Mouse (Mus musculus) stomach, postnatal 0 days (tissue): ENCODE measurements around the gene Vps9d1. TPM values are rescaled to one million over a fixed set of nuclear protein-coding genes. Genes with fewer than 3 reads are reported as not detected.
"Not testable (repeated sequence)": the region's sequence is repeated elsewhere in the genome, so short reads cannot be mapped to it uniquely, and the experiment has no call there.

Source experiments
- ATAC-seq: fragments of 200-750 bp; cut with Nextera tagmentation; 2 replicates; pipeline ENCODE4 v1.8.0; 2017; ENCODE audit not compliant: low FRiP score, low TSS enrichment
- DNase-seq: peaks from one replicate; pipeline ENCODE4 v3.0.0-alpha.2; 2016; ENCODE audit warnings: low spot score
- H3K27ac ChIP-seq: fragments of 300-500 bp; sonication (generic); replicated peaks from 2 replicates; pipeline ENCODE4 v1.5.1; 2014; ENCODE audit warnings: mild to moderate bottlenecking, control low read depth
- H3K27me3 ChIP-seq: fragments of 300-500 bp; sonication (generic); 2 replicates; pipeline ENCODE4 v1.6.1; 2014; ENCODE audit warnings: low read length; ENCODE audit not compliant: control insufficient read depth, insufficient read depth
- H3K36me3 ChIP-seq: fragments of 300-500 bp; sonication (generic); 2 replicates; pipeline ENCODE4 v1.6.1; 2014; ENCODE audit warnings: low read length, mixed read lengths; ENCODE audit not compliant: control insufficient read depth, insufficient read depth
- H3K4me1 ChIP-seq: fragments of 300-500 bp; sonication (generic); replicated peaks from 2 replicates; pipeline ENCODE4 v1.6.1; 2014; ENCODE audit warnings: antibody characterized with exemption; ENCODE audit not compliant: control insufficient read depth, insufficient read depth
- H3K4me2 ChIP-seq: fragments of 300-500 bp; sonication (generic); replicated peaks from 2 replicates; pipeline ENCODE4 v1.6.1; 2014; ENCODE audit warnings: low read depth, mild to moderate bottlenecking, control low read depth, moderate library complexity
- H3K4me3 ChIP-seq: fragments of 300-500 bp; sonication (generic); 2 replicates; pipeline ENCODE4 v1.5.1; 2014; ENCODE audit warnings: low read depth, low read length, control low read depth
- H3K9ac ChIP-seq: fragments of 300-500 bp; sonication (generic); 2 replicates; pipeline ENCODE4 v1.6.1; 2014; ENCODE audit warnings: mild to moderate bottlenecking, low read length, control low read depth, mixed read lengths
- H3K9me3 ChIP-seq: fragments of 300-500 bp; sonication (generic); 2 replicates; pipeline ENCODE4 v1.6.1; 2016; ENCODE audit warnings: low read length; ENCODE audit not compliant: control insufficient read depth
- CTCF ChIP-seq: IDR thresholded peaks from 2 replicates; pipeline ENCODE4 v1.5.1; 2016; ENCODE audit warnings: antibody characterized with exemption, low read depth, mild to moderate bottlenecking, moderate library complexity
- EP300 ChIP-seq: optimal IDR thresholded peaks from 2 replicates; pipeline ENCODE3; 2016; ENCODE audit warnings: antibody characterized with exemption
- WGBS: fragments of 180-500 bp; shearing (Covaris S2); extraction: QIAGEN DNeasy Blood & Tissue Kit; methylation state at CpG from one replicate; pipeline ENCODE4 v1.1.7; 2014; 5-methylcytosine and 5-hydroxymethylcytosine counted together
- polyA plus RNA-seq: library from polyadenylated mRNA; unstranded; fragments of >200 nt; fragmentation: Nextera tagmentation; extraction: Ambion mirVana; gene quantifications from 2 replicates; pipeline ENCODE4 v1.2.1, GENCODE M21; 2015

The Vps9d1 gene
- polyA plus RNA-seq, 1 experiment from 2014 or later: 10.3 TPM

DNA sequence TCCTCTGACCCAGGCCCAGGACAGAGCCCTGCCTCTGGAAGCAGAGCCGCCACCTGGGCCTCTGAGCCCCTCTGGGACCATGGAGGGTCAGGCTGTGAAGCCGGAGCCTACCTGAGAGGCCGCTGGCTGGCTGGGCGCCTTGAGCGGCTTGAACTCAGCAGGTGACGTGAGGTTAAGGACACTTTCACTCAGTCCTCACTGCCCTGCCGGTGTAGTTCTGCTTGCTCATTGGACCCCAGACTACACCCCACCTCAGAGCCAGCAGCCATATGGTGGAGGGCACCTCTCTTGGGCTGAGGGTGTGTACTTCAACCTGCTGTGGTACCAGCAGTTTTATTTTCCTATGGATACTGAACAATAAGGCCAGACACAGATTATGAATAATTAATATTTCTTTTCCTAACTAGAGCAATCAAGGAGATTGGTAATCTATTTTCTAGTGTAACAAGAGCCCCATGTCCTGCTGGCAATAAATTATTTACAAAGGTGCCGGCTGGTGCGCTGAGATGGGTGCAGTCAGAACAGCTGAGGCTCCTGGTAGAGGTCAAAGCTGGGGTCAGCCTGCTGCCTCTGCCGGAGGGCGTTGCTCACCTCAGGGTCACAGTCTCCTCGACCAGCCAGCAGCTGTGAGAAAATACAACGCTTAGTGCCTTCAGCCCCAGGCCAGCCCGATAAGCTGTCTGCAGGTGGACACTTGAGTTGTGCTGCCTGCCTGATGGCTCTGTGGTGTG, 13.9 kb upstream of the Vps9d1 start:
- no peak overlapping the region for H3K4me2 ChIP-seq
- H3K9ac ChIP-seq: no peak overlapping the region
- H3K27me3 ChIP-seq: no peaks in the 10 kb centered on the region
- no peaks in the 10 kb centered on the region for H3K9me3 ChIP-seq
- no peak overlapping the region for H3K4me3 ChIP-seq
- DNase-seq: no peak
- no peaks in the 10 kb centered on the region for H3K4me1 ChIP-seq
- peak; percentile 15; the same call in 1 of the 2 replicates for ATAC-seq
- WGBS: 76% methylated on average over 14 of the region's 14 CpGs
- peaks cover 33% of the 10 kb centered on the region for H3K36me3 ChIP-seq
- H3K27ac ChIP-seq: no peak overlapping the region
- TF ChIP-seq EP300: no peak
- TF ChIP-seq CTCF: no peak

DNA sequence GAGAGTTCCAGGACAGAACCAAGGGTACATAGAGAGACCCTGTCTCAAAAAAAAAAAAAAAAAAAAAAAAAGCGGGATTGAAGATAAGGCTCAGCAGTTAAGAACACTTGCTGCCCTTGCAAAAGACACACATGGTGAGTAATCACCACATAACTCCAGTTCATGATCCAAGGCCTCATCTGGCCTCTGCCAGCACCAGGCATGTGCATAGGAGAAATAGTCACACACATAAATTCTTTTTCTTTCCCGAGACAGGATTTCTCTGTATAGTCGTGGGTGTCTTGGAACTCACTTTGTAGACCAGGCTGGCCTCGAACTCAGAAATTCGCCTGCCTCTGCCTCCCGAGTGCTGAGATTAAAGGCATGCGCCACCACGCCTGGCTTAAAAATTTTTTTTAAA, 3.4 kb upstream of the Vps9d1 start:
- DNase-seq, H3K9me3 ChIP-seq, H3K27me3 ChIP-seq, H3K4me1 ChIP-seq, ATAC-seq, H3K27ac ChIP-seq, H3K9ac ChIP-seq, H3K4me2 ChIP-seq, H3K4me3 ChIP-seq: not testable (repeated sequence)
- H3K36me3 ChIP-seq: peaks cover 28% of the 10 kb centered on the region
- 90% methylated on average over 8 of the region's 8 CpGs for WGBS

- H3K9ac ChIP-seq: no peak overlapping the region
- no peaks in the 10 kb centered on the region for H3K9me3 ChIP-seq
- H3K27ac ChIP-seq: no peak overlapping the region
- no peak overlapping the region for H3K4me2 ChIP-seq
- peaks cover 28% of the 10 kb centered on the region for H3K36me3 ChIP-seq
- DNase-seq (no peak), ATAC-seq (no peak)
- H3K27me3 ChIP-seq: no peaks in the 10 kb centered on the region
- TF ChIP-seq EP300: no peak
- no peak for TF ChIP-seq CTCF
- WGBS: 89% methylated on average over 3 of the region's 3 CpGs
- H3K4me1 ChIP-seq: no peaks in the 10 kb centered on the region; the same call in none of the 2 replicates
- no peak overlapping the region for H3K4me3 ChIP-seq
Observed at GRCm38 (mm10) chr8:123257114-123257513, 3.0 kb upstream of the Vps9d1 start.

- no peaks in the 10 kb centered on the region for H3K9me3 ChIP-seq
- no peaks in the 10 kb centered on the region; the same call in none of the 2 replicates for H3K4me1 ChIP-seq
- peaks cover 29% of the 10 kb centered on the region for H3K36me3 ChIP-seq
- TF ChIP-seq EP300: no peak
- peak; percentile 49 for TF ChIP-seq CTCF
- H3K27ac ChIP-seq: no peak overlapping the region
- no peak for DNase-seq
- H3K27me3 ChIP-seq: no peaks in the 10 kb centered on the region
- peak overlapping the region; percentile 94 for H3K4me2 ChIP-seq
- H3K9ac ChIP-seq: peak overlapping the region; percentile 96
- no peak for ATAC-seq
- peak overlapping the region; percentile 97 for H3K4me3 ChIP-seq
- 63% methylated on average over 6 of the region's 6 CpGs for WGBS
Observed at GRCm38 (mm10) chr8:123255170-123255569, 1.0 kb upstream of the Vps9d1 start.

- Histone ChIP-seq H3K4me1 (no peaks in the 10 kb centered on the region; the same call in none of the 2 replicates), H3K4me3 (peak overlapping the region; percentile 97), H3K27me3 (no peaks in the 10 kb centered on the region), H3K9me3 (no peaks in the 10 kb centered on the region), H3K27ac (peak overlapping the region; percentile 94), H3K36me3 (peaks cover 22% of the 10 kb centered on the region), H3K9ac (peak overlapping the region; percentile 96), H3K4me2 (peak overlapping the region; percentile 94)
- under 1% methylated on average over 20 of the region's 40 CpGs for WGBS
- DNase-seq (peak; percentile 31), ATAC-seq (peak; percentile 32)
- TF ChIP-seq CTCF: no peak
- TF ChIP-seq EP300: no peak
Observed at GRCm38 (mm10) chr8:123253451-123254098, 573 bp downstream of the Vps9d1 start.

- DNase-seq: no peak
- no peak for ATAC-seq
- no peaks in the 10 kb centered on the region for H3K9me3 ChIP-seq
- peaks cover 15% of the 10 kb centered on the region for H3K36me3 ChIP-seq
- no peaks in the 10 kb centered on the region for H3K27me3 ChIP-seq
- no peaks in the 10 kb centered on the region; the same call in none of the 2 replicates for H3K4me1 ChIP-seq
- WGBS: 39% methylated on average over 4 of the region's 4 CpGs
- TF ChIP-seq CTCF (no peak), EP300 (no peak)
- H3K4me2 ChIP-seq: peak overlapping the region; percentile 94
- peak overlapping the region; percentile 97 for H3K4me3 ChIP-seq
- H3K27ac ChIP-seq: peak overlapping the region; percentile 40; the same call in 1 of the 2 replicates
- no peak overlapping the region for H3K9ac ChIP-seq
Observed at GRCm38 (mm10) chr8:123252925-123253324, 1.2 kb downstream of the Vps9d1 start.
